Mouse (Mus musculus) spleen, adult 2 months (tissue): ENCODE measurements at regions not wholly inside any gene's neighbourhood (a gene's known extent, or its start where the extent isn't known, plus 50 kb on each side); places are given as distances from the start of the nearest gene placed in this dataset.
A peak's percentile ranks its signal among the peaks of the same experiment; 100 is the strongest.

Experiments
- DNase-seq, 2 experiments: peaks; one replicate each; pipeline versions ENCODE4 v3.0.0 to v3.0.0-alpha.2; 2012 to 2021; ENCODE audit warnings: low spot score in 2 of 2, low read depth in 1 of 2
- H3K27ac ChIP-seq: fragments of 200-500 bp; 2 replicates; pipeline ENCODE4 v1.5.1; 2012; ENCODE audit warnings: low read length, inconsistent platforms; ENCODE audit not compliant: insufficient read depth
- H3K27me3 ChIP-seq: fragments of 200-500 bp; 2 replicates; pipeline ENCODE4 v1.6.1; 2012; ENCODE audit warnings: mild to moderate bottlenecking, moderate library complexity, low read length, inconsistent platforms; ENCODE audit not compliant: control insufficient read depth, insufficient read depth
- H3K36me3 ChIP-seq: fragments of 200-500 bp; 2 replicates; pipeline ENCODE4 v1.6.1; 2012; ENCODE audit warnings: mild to moderate bottlenecking, low read length, inconsistent platforms; ENCODE audit not compliant: control insufficient read depth, insufficient read depth
- H3K4me1 ChIP-seq: fragments of 200-500 bp; 2 replicates; pipeline ENCODE4 v1.6.1; 2011; ENCODE audit warnings: inconsistent platforms; ENCODE audit not compliant: control insufficient read depth, insufficient read depth, insufficient read length
- H3K4me3 ChIP-seq: fragments of 200-500 bp; 2 replicates; pipeline ENCODE4 v1.5.1; 2011; ENCODE audit warnings: mild to moderate bottlenecking, inconsistent platforms; ENCODE audit not compliant: insufficient read depth, insufficient read length; ENCODE audit errors: extremely low read depth
- CTCF ChIP-seq: fragments of 200-500 bp; IDR thresholded peaks from 2 replicates; pipeline ENCODE4 v1.5.1; 2011; ENCODE audit warnings: mild to moderate bottlenecking, inconsistent platforms; ENCODE audit not compliant: insufficient read depth, insufficient read length, insufficient replicate concordance; ENCODE audit errors: extremely low read depth
- POLR2A ChIP-seq: fragments of 200-500 bp; IDR thresholded peaks from 2 replicates; pipeline ENCODE4 v1.6.1; 2011; ENCODE audit warnings: low read depth, low read length, inconsistent platforms
- WGBS: fragments of 180-500 bp; shearing (Covaris S2); methylation state at CpG from one replicate; pipeline ENCODE4 v1.1.7; 2018; 5-methylcytosine and 5-hydroxymethylcytosine counted together

DNA sequence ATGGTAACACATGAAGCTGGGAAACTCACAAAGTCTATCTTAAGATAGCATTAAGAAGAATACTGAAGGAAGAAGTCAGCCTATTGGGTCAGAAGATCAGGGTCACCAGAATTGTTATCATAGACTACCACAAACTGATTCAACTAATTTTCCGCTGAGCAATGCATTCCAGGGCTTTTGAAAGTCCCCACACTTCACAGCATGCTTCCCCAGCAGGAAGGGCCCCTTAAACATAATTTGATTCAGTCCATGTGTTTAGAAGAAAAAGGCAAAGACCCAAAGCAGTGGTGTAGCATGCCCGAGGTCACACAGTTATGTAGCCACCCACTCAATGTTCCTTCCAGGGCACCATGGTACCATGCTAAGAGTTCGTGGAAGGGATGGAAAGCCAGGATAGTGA, 315.3 kb downstream of the Sorl1 start:
- no peaks in the 10 kb centered on the region for H3K4me1 ChIP-seq
- peak overlapping the region; percentile 41 for H3K27ac ChIP-seq
- no peaks in the 10 kb centered on the region for H3K36me3 ChIP-seq
- no peak for DNase-seq
- no peak overlapping the region for H3K4me3 ChIP-seq
- H3K27me3 ChIP-seq, result no peaks in the 10 kb centered on the region
- TF ChIP-seq CTCF, result no peak
- no peak for TF ChIP-seq POLR2A
- whole genome bisulfite sequencing, result 79% methylated on average over 3 of the region's 3 CpGs

- no peak for TF ChIP-seq CTCF
- TF ChIP-seq POLR2A, result no peak
- Histone ChIP-seq H3K4me3 (no peak overlapping the region), H3K27me3 (no peaks in the 10 kb centered on the region), H3K36me3 (no peaks in the 10 kb centered on the region), H3K27ac (no peak overlapping the region), H3K4me1 (no peaks in the 10 kb centered on the region)
- no peak for DNase-seq
- 86% methylated on average over 5 of the region's 5 CpGs for WGBS
Measured at GRCm38 (mm10) chr9:41806289-41806621, 317.8 kb downstream of the Sorl1 start.

DNA sequence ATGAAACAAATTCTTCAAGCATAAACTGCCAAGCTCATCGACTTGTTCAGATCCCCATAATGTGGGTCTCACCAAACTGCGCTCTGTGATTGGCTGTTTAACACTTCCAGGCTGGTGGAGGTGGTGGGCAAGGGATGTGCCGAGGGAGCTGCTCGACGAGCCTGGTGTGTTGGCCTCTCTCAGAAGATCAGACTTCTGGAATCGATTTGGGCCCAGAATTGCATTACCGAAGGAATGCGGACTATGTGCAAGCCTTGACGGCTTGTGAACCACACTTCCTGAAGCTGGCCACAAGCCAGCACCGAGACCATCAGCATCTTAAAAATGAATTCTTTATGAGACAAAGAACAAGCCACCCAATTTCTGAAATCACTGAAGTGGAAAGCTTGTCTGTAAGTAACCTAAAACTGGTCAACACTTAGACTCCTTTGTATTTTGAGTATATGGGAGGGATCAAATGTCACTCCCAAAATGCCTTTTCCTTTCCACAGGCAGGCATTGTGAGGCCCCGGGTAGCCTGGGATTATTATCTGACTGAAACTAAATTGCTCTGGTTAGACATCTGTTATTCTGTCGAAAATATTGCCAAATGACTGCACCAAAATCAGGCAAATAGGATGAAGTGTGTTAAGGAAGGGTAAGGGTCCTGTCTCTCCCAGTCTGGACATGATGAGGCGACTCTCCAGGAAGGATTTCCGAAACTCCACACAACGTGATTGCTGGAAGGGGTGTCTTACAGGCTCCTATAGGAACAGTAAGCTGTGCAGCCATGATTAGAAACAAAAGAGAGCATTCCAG, 318.4 kb downstream of the Sorl1 start:
- H3K27me3 ChIP-seq, result no peaks in the 10 kb centered on the region
- 67% methylated on average over 15 of the region's 15 CpGs for WGBS
- H3K36me3 ChIP-seq, result no peaks in the 10 kb centered on the region
- DNase-seq, result no peak
- TF ChIP-seq POLR2A, result no peak
- no peak for TF ChIP-seq CTCF
- no peak overlapping the region for H3K4me3 ChIP-seq
- H3K4me1 ChIP-seq, result no peaks in the 10 kb centered on the region
- no peak overlapping the region for H3K27ac ChIP-seq

DNA sequence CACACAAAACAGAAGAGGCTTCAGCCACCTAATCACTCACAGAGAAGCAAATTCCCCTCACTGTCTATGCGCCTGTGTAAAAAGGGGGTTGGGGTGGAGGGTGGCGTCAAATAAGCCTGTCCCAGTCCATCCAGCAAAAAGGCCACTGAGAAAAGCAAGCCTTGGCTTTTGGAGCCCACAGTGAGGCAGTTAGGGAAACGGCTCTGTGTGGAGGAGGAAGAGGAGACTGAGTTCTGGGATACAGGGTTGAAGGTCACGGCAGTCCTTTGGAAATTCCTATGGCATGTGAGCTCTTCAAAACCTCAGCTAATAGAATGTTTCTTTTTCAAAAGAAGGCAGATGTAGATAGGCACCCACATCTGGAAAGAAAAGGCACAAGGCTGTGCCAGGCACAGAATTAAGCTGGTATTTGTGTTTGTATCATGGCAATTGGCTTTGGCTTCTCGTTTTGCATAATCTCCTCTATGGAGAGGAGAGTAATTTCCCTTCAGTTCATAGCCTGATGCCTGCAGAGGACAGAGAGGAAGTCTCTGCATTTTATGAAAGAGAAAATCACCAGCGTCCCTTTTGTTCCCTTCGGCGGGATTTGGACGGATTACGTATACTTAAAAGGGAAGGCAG, 319.3 kb downstream of the Sorl1 start:
- 70% methylated on average over 10 of the region's 10 CpGs for WGBS
- Histone ChIP-seq H3K4me1 (no peaks in the 10 kb centered on the region), H3K27ac (no peak overlapping the region), H3K4me3 (no peak overlapping the region), H3K27me3 (no peaks in the 10 kb centered on the region), H3K36me3 (no peaks in the 10 kb centered on the region)
- TF ChIP-seq CTCF, result no peak
- TF ChIP-seq POLR2A, result no peak
- DNase-seq, result no peak

GRCm38 (mm10) chr9:41803680-41804460, 320.2 kb downstream of the Sorl1 start:
- 81% methylated on average over 11 of the region's 11 CpGs for WGBS
- H3K36me3 ChIP-seq, result no peaks in the 10 kb centered on the region
- no peak for TF ChIP-seq POLR2A
- no peak for TF ChIP-seq CTCF
- H3K27ac ChIP-seq, result no peak overlapping the region
- no peaks in the 10 kb centered on the region for H3K27me3 ChIP-seq
- no peak overlapping the region for H3K4me3 ChIP-seq
- DNase-seq, result no peak
- H3K4me1 ChIP-seq, result no peaks in the 10 kb centered on the region

GRCm38 (mm10) chr9:41801376-41801775, 322.7 kb downstream of the Sorl1 start:
- TF ChIP-seq CTCF, result no peak
- TF ChIP-seq POLR2A, result no peak
- Histone ChIP-seq H3K27ac (no peak overlapping the region), H3K27me3 (no peaks in the 10 kb centered on the region), H3K4me3 (no peak overlapping the region), H3K36me3 (no peaks in the 10 kb centered on the region), H3K4me1 (no peaks in the 10 kb centered on the region)
- no peak for DNase-seq
- WGBS, result 80% methylated on average over 4 of the region's 4 CpGs
